Mouse (Mus musculus) lung, embryonic 16.5 days (tissue): Measurements from ENCODE around the gene Trim10. TPM values are rescaled to one million over a fixed set of nuclear protein-coding genes. Genes with fewer than 3 reads are reported as not detected.
A peak's percentile ranks its signal among the peaks of the same experiment; 100 is the strongest.
"Not testable (repeated sequence)": the region's sequence is repeated elsewhere in the genome, so short reads cannot be mapped to it uniquely, and the experiment has no call there.

Source experiments
- ATAC-seq: fragments of 200-750 bp; cut with Nextera tagmentation; 2 replicates; pipeline ENCODE4 v1.8.0; 2017; ENCODE audit warnings: low read depth, mild to moderate bottlenecking, moderate library complexity
- H3K27ac ChIP-seq: fragments of 300-500 bp; sonication (generic); 2 replicates; pipeline ENCODE4 v1.5.1; 2014; ENCODE audit warnings: mild to moderate bottlenecking, control low read depth, low read length
- H3K27me3 ChIP-seq: fragments of 300-500 bp; sonication (generic); 2 replicates; pipeline ENCODE4 v1.6.1; 2014; ENCODE audit warnings: low read depth, low read length, mixed read lengths; ENCODE audit not compliant: control insufficient read depth, insufficient read depth
- H3K36me3 ChIP-seq: fragments of 300-500 bp; sonication (generic); 2 replicates; pipeline ENCODE4 v1.6.1; 2014; ENCODE audit warnings: low read length; ENCODE audit not compliant: control insufficient read depth, insufficient read depth
- H3K4me1 ChIP-seq: fragments of 300-500 bp; sonication (generic); replicated peaks from 2 replicates; pipeline ENCODE4 v1.6.1; 2014; ENCODE audit warnings: low read length, mixed read lengths; ENCODE audit not compliant: control insufficient read depth, insufficient read depth
- H3K4me2 ChIP-seq: fragments of 300-500 bp; sonication (generic); 2 replicates; pipeline ENCODE4 v1.6.1; 2014; ENCODE audit warnings: low read depth, low read length, control low read depth
- H3K4me3 ChIP-seq: fragments of 300-500 bp; sonication (generic); 2 replicates; pipeline ENCODE4 v1.5.1; 2014; ENCODE audit warnings: mild to moderate bottlenecking, low read length, control low read depth
- H3K9ac ChIP-seq: fragments of 300-500 bp; sonication (generic); 2 replicates; pipeline ENCODE4 v1.6.1; 2014; ENCODE audit warnings: low read length, control low read depth
- H3K9me3 ChIP-seq: fragments of 300-500 bp; sonication (generic); 2 replicates; pipeline ENCODE4 v1.6.1; 2016; ENCODE audit warnings: low read length; ENCODE audit not compliant: control insufficient read depth
- WGBS: fragments of 180-500 bp; shearing (Covaris S2); extraction: QIAGEN DNeasy Blood & Tissue Kit; methylation state at CpG from one replicate; pipeline ENCODE4 v1.1.7; 2014; 5-methylcytosine and 5-hydroxymethylcytosine counted together
- polyA plus RNA-seq: library from polyadenylated mRNA; unstranded; fragments of >200 nt; fragmentation: Nextera tagmentation; extraction: Ambion mirVana; gene quantifications from 2 replicates; pipeline ENCODE4 v1.2.1, GENCODE M21; 2015

Trim10 gene
- polyA plus RNA-seq, 1 experiment from 2014 or later: 3.2 TPM

GRCm38 (mm10) chr17:36874636-36875035, 5.3 kb downstream of the Trim10 start:
- no peak for ATAC-seq
- Histone ChIP-seq H3K27me3 (no peaks in the 10 kb centered on the region), H3K4me2 (no peak overlapping the region), H3K4me3 (no peak overlapping the region), H3K9ac (no peak overlapping the region), H3K27ac (no peak overlapping the region), H3K4me1 (no peaks in the 10 kb centered on the region; the same call in 1 of the 2 replicates), H3K36me3 (no peaks in the 10 kb centered on the region), H3K9me3 (no peaks in the 10 kb centered on the region)
- WGBS: 27% methylated on average over 4 of the region's 4 CpGs

- H3K36me3 ChIP-seq: no peaks in the 10 kb centered on the region
- no peaks in the 10 kb centered on the region for H3K27me3 ChIP-seq
- H3K4me3 ChIP-seq: no peak overlapping the region
- WGBS: 21% methylated on average over 2 of the region's 2 CpGs
- H3K9ac ChIP-seq: no peak overlapping the region
- H3K4me2 ChIP-seq: no peak overlapping the region
- H3K9me3 ChIP-seq: no peaks in the 10 kb centered on the region
- H3K27ac ChIP-seq: no peak overlapping the region
- H3K4me1 ChIP-seq: no peaks in the 10 kb centered on the region
- peak; percentile 67; the same call in 1 of the 2 replicates for ATAC-seq
These were observed 14.0 kb downstream of the Trim10 start for GRCm38 (mm10) chr17:36883350-36883749.

GRCm38 (mm10) chr17:36885132-36885790, 15.9 kb downstream of the Trim10 start:
- no peak overlapping the region for H3K9ac ChIP-seq
- WGBS: 83% methylated on average over 12 of the region's 12 CpGs
- H3K27me3 ChIP-seq: no peaks in the 10 kb centered on the region
- no peak overlapping the region for H3K4me2 ChIP-seq
- no peak for ATAC-seq
- H3K4me1 ChIP-seq: no peaks in the 10 kb centered on the region
- no peak overlapping the region for H3K4me3 ChIP-seq
- no peaks in the 10 kb centered on the region for H3K9me3 ChIP-seq
- H3K27ac ChIP-seq: no peak overlapping the region
- H3K36me3 ChIP-seq: no peaks in the 10 kb centered on the region

GRCm38 (mm10) chr17:36890073-36890903, 20.9 kb downstream of the Trim10 start, which contains the start of gene Trim40:
TSS of gene Trim40 (minus strand) at chr17:36890123.
- WGBS: 81% methylated on average over 5 of the region's 5 CpGs
- no peak within 1 kb of the TSS for H3K4me2 ChIP-seq
- H3K9me3 ChIP-seq: no peaks in the 10 kb centered on the region
- no peak within 1 kb of the TSS for H3K9ac ChIP-seq
- H3K27ac ChIP-seq: no peak within 1 kb of the TSS
- no peaks in the 10 kb centered on the region for H3K27me3 ChIP-seq
- H3K4me3 ChIP-seq: no peak within 1 kb of the TSS
- no peaks in the 10 kb centered on the region for H3K36me3 ChIP-seq
- no peaks in the 10 kb centered on the region for H3K4me1 ChIP-seq
- ATAC-seq: no peak

- H3K4me2 ChIP-seq, H3K36me3 ChIP-seq, H3K4me3 ChIP-seq, ATAC-seq, H3K4me1 ChIP-seq, H3K27me3 ChIP-seq, H3K9ac ChIP-seq, H3K9me3 ChIP-seq, H3K27ac ChIP-seq: not testable (repeated sequence)
- WGBS: 79% methylated on average over 1 of the region's 1 CpGs
These were observed 22.1 kb downstream of the Trim10 start for GRCm38 (mm10) chr17:36891496-36891895.

- Histone ChIP-seq H3K27me3 (no peaks in the 10 kb centered on the region), H3K4me1 (no peaks in the 10 kb centered on the region), H3K4me3 (no peak overlapping the region), H3K9me3 (no peaks in the 10 kb centered on the region), H3K36me3 (no peaks in the 10 kb centered on the region), H3K4me2 (no peak overlapping the region), H3K27ac (no peak overlapping the region), H3K9ac (no peak overlapping the region)
- ATAC-seq: 0 out of 2 replicates have a peak, but pooled peaks have one; percentile 41
- 13% methylated on average over 2 of the region's 2 CpGs for WGBS
These were observed 23.0 kb downstream of the Trim10 start for GRCm38 (mm10) chr17:36892362-36892761.

- H3K4me2 ChIP-seq: no peak overlapping the region
- WGBS: 25% methylated on average over 5 of the region's 5 CpGs
These were observed 24.0 kb downstream of the Trim10 start for GRCm38 (mm10) chr17:36893387-36893786.

GRCm38 (mm10) chr17:36896583-36896982, 27.2 kb downstream of the Trim10 start:
- no peaks in the 10 kb centered on the region for H3K36me3 ChIP-seq
- H3K4me2 ChIP-seq: no peak overlapping the region
- H3K27me3 ChIP-seq: no peaks in the 10 kb centered on the region
- 87% methylated on average over 1 of the region's 1 CpGs for WGBS
- no peaks in the 10 kb centered on the region for H3K4me1 ChIP-seq
- no peak overlapping the region for H3K9ac ChIP-seq
- H3K9me3 ChIP-seq: no peaks in the 10 kb centered on the region
- H3K27ac ChIP-seq: no peak overlapping the region
- ATAC-seq: no peak
- H3K4me3 ChIP-seq: no peak overlapping the region

More at GRCm38 (mm10) chr17:36893387-36893786, 24.0 kb downstream of the Trim10 start:
- H3K4me1 ChIP-seq: no peaks in the 10 kb centered on the region
- H3K36me3 ChIP-seq: no peaks in the 10 kb centered on the region
- H3K27me3 ChIP-seq: no peaks in the 10 kb centered on the region
- ATAC-seq: no peak
- H3K9ac ChIP-seq: no peak overlapping the region
- H3K4me3 ChIP-seq: no peak overlapping the region
- H3K27ac ChIP-seq: no peak overlapping the region
- no peaks in the 10 kb centered on the region for H3K9me3 ChIP-seq

GRCm38 (mm10) chr17:36897065-36897464, 27.7 kb downstream of the Trim10 start:
- no peak overlapping the region for H3K4me2 ChIP-seq
- H3K27ac ChIP-seq: no peak overlapping the region
- no peak for ATAC-seq
- H3K9me3 ChIP-seq: no peaks in the 10 kb centered on the region
- H3K9ac ChIP-seq: no peak overlapping the region
- H3K4me1 ChIP-seq: no peaks in the 10 kb centered on the region
- no peaks in the 10 kb centered on the region for H3K36me3 ChIP-seq
- H3K27me3 ChIP-seq: no peaks in the 10 kb centered on the region
- H3K4me3 ChIP-seq: no peak overlapping the region
